Mouse (Mus musculus) forebrain, embryonic 14.5 days (tissue): Measurements from ENCODE around the gene 2610507B11Rik. TPM values are rescaled to one million over a fixed set of nuclear protein-coding genes. Genes with fewer than 3 reads are reported as not detected.
A peak's percentile ranks its signal among the peaks of the same experiment; 100 is the strongest.

Experiments used
- ATAC-seq: fragments of 200-750 bp; cut with Nextera tagmentation; 2 replicates; pipeline ENCODE4 v1.8.0; 2017; ENCODE audit warnings: mild to moderate bottlenecking, moderate library complexity
- DNase-seq: peaks from one replicate; pipeline ENCODE4 v3.0.0-alpha.2; 2015; ENCODE audit warnings: low spot score
- H3K27ac ChIP-seq: fragments of 300-500 bp; sonication (generic); 2 replicates; pipeline ENCODE4 v1.5.1; 2014; ENCODE audit warnings: low read depth, mild to moderate bottlenecking, control low read depth, low read length, moderate library complexity
- H3K27me3 ChIP-seq: fragments of 300-500 bp; sonication (generic); replicated peaks from 2 replicates; pipeline ENCODE4 v1.6.1; 2014; ENCODE audit warnings: low read length, control low read depth, mixed read lengths; ENCODE audit not compliant: control insufficient read depth, insufficient read depth
- H3K36me3 ChIP-seq: fragments of 300-500 bp; sonication (generic); 2 replicates; pipeline ENCODE4 v1.6.1; 2014; ENCODE audit warnings: low read length, control low read depth; ENCODE audit not compliant: control insufficient read depth, insufficient read depth
- H3K4me1 ChIP-seq: fragments of 300-500 bp; sonication (generic); 2 replicates; pipeline ENCODE4 v1.6.1; 2014; ENCODE audit warnings: antibody characterized with exemption, low read length, control low read depth; ENCODE audit not compliant: control insufficient read depth, insufficient read depth
- H3K4me2 ChIP-seq: fragments of 300-500 bp; sonication (generic); 2 replicates; pipeline ENCODE4 v1.6.1; 2014; ENCODE audit warnings: mild to moderate bottlenecking, control low read depth, low read length
- H3K4me3 ChIP-seq: fragments of 300-500 bp; sonication (generic); 2 replicates; pipeline ENCODE4 v1.5.1; 2014; ENCODE audit warnings: low read depth, low read length, control low read depth
- H3K9ac ChIP-seq: fragments of 300-500 bp; sonication (generic); 2 replicates; pipeline ENCODE4 v1.6.1; 2014; ENCODE audit warnings: mild to moderate bottlenecking, low read length, control low read depth, moderate library complexity
- H3K9me3 ChIP-seq: fragments of 300-500 bp; sonication (generic); replicated peaks from 2 replicates; pipeline ENCODE4 v1.6.1; 2016; ENCODE audit warnings: low read length, control low read depth, mixed read lengths; ENCODE audit not compliant: control insufficient read depth
- WGBS: fragments of 180-500 bp; shearing (Covaris S2); extraction: QIAGEN DNeasy Blood & Tissue Kit; methylation state at CpG from one replicate; pipeline ENCODE4 v1.1.7; 2014; 5-methylcytosine and 5-hydroxymethylcytosine counted together
- polyA plus RNA-seq: library from polyadenylated mRNA; unstranded; fragments of >200 nt; fragmentation: Nextera tagmentation; extraction: Ambion mirVana; gene quantifications from 2 replicates; pipeline ENCODE4 v1.2.1, GENCODE M21; 2014

2610507B11Rik gene
- polyA plus RNA-seq, 1 experiment from 2014 or later = 49.4 TPM

GRCm38 (mm10) chr11:78310861-78311511, 49.4 kb downstream of the 2610507B11Rik start:
- no peak overlapping the region for H3K27ac ChIP-seq
- no peak overlapping the region for H3K4me2 ChIP-seq
- peaks cover 71% of the 10 kb centered on the region for H3K36me3 ChIP-seq
- no peaks in the 10 kb centered on the region for H3K27me3 ChIP-seq
- no peaks in the 10 kb centered on the region for H3K4me1 ChIP-seq
- no peaks in the 10 kb centered on the region for H3K9me3 ChIP-seq
- no peak overlapping the region for H3K4me3 ChIP-seq
- ATAC-seq (no peak), DNase-seq (no peak)
- H3K9ac ChIP-seq = no peak overlapping the region
- WGBS = 92% methylated on average over 8 of the region's 8 CpGs

- ATAC-seq = no peak
- no peak for DNase-seq
- Histone ChIP-seq H3K9me3 (no peaks in the 10 kb centered on the region), H3K9ac (no peak overlapping the region), H3K27me3 (no peaks in the 10 kb centered on the region), H3K4me2 (no peak overlapping the region), H3K27ac (no peak overlapping the region), H3K36me3 (peaks cover 82% of the 10 kb centered on the region), H3K4me3 (no peak overlapping the region), H3K4me1 (no peaks in the 10 kb centered on the region)
- 100% methylated on average over 2 of the region's 2 CpGs for WGBS
These were observed 52.1 kb downstream of the 2610507B11Rik start for GRCm38 (mm10) chr11:78313662-78314061.

- no peak for ATAC-seq
- Histone ChIP-seq H3K27me3 (no peaks in the 10 kb centered on the region), H3K36me3 (peaks cover 79% of the 10 kb centered on the region), H3K4me2 (no peak overlapping the region), H3K4me3 (no peak overlapping the region), H3K9ac (no peak overlapping the region), H3K9me3 (no peaks in the 10 kb centered on the region), H3K4me1 (peaks cover 10% of the 10 kb centered on the region), H3K27ac (peak overlapping the region; percentile 39; the same call in 1 of the 2 replicates)
- peak; percentile 62 for DNase-seq
- 27% methylated on average over 2 of the region's 2 CpGs for WGBS
These were observed 56.9 kb downstream of the 2610507B11Rik start for GRCm38 (mm10) chr11:78318411-78318810.

- H3K4me3 ChIP-seq = no peak overlapping the region
- peaks cover 52% of the 10 kb centered on the region for H3K36me3 ChIP-seq
- DNase-seq (peak; percentile 80), ATAC-seq (peak; percentile 78)
- no peaks in the 10 kb centered on the region for H3K27me3 ChIP-seq
- H3K4me2 ChIP-seq = peak overlapping the region; percentile 46
- WGBS = 10% methylated on average over 2 of the region's 2 CpGs
- peaks cover 10% of the 10 kb centered on the region for H3K4me1 ChIP-seq
- no peaks in the 10 kb centered on the region for H3K9me3 ChIP-seq
- no peak overlapping the region for H3K9ac ChIP-seq
- peak overlapping the region; percentile 81 for H3K27ac ChIP-seq
These were observed 60.7 kb downstream of the 2610507B11Rik start for GRCm38 (mm10) chr11:78322076-78322831.

- Histone ChIP-seq H3K27ac (peak within 1 kb of the TSS; percentile 81), H3K9ac (peak within 1 kb of the TSS; percentile 47; the same call in 1 of the 2 replicates), H3K4me1 (peaks cover 10% of the 10 kb centered on the region), H3K36me3 (peaks cover 46% of the 10 kb centered on the region), H3K27me3 (no peaks in the 10 kb centered on the region), H3K4me2 (peak within 1 kb of the TSS; percentile 46), H3K4me3 (peak within 1 kb of the TSS; percentile 21), H3K9me3 (no peaks in the 10 kb centered on the region)
- 3% methylated on average over 15 of the region's 15 CpGs for WGBS
- ATAC-seq = peak; percentile 86
- DNase-seq = peak; percentile 90
These were observed 61.3 kb downstream of the 2610507B11Rik start, which contains the start of gene Aldoc for GRCm38 (mm10) chr11:78322860-78323259. Aldoc (plus strand) TSS chr11:78322968.

GRCm38 (mm10) chr11:78324000-78324785, 62.6 kb downstream of the 2610507B11Rik start:
- Histone ChIP-seq H3K4me1 (peaks cover 13% of the 10 kb centered on the region), H3K4me2 (peak overlapping the region; percentile 46)
- 60% methylated on average over 15 of the region's 15 CpGs for WGBS

GRCm38 (mm10) chr11:78324965-78325364, 63.4 kb downstream of the 2610507B11Rik start:
- ATAC-seq (no peak), DNase-seq (no peak)
- no peaks in the 10 kb centered on the region for H3K9me3 ChIP-seq
- H3K4me2 ChIP-seq = peak overlapping the region; percentile 46
- H3K4me1 ChIP-seq = peaks cover 15% of the 10 kb centered on the region
- H3K27me3 ChIP-seq = no peaks in the 10 kb centered on the region
- no peak overlapping the region for H3K9ac ChIP-seq
- no peak overlapping the region; the same call in 1 of the 2 replicates for H3K27ac ChIP-seq
- peaks cover 25% of the 10 kb centered on the region for H3K36me3 ChIP-seq
- 87% methylated on average over 12 of the region's 12 CpGs for WGBS
- H3K4me3 ChIP-seq = peak overlapping the region; percentile 21; the same call in 1 of the 2 replicates

More at GRCm38 (mm10) chr11:78324000-78324785, 62.6 kb downstream of the 2610507B11Rik start:
- peaks cover 32% of the 10 kb centered on the region for H3K36me3 ChIP-seq
- H3K9ac ChIP-seq = no peak overlapping the region
- ATAC-seq (no peak), DNase-seq (peak; percentile 82)
- no peaks in the 10 kb centered on the region for H3K27me3 ChIP-seq
- H3K27ac ChIP-seq = peak overlapping the region; percentile 81; the same call in 1 of the 2 replicates
- peak overlapping the region; percentile 21 for H3K4me3 ChIP-seq
- no peaks in the 10 kb centered on the region for H3K9me3 ChIP-seq

GRCm38 (mm10) chr11:78327215-78327614, 65.7 kb downstream of the 2610507B11Rik start:
- WGBS = 94% methylated on average over 4 of the region's 4 CpGs
- no peak overlapping the region for H3K4me2 ChIP-seq
- H3K4me1 ChIP-seq = peaks cover 13% of the 10 kb centered on the region
- no peak overlapping the region for H3K27ac ChIP-seq
- peaks cover 4% of the 10 kb centered on the region for H3K36me3 ChIP-seq
- H3K27me3 ChIP-seq = no peaks in the 10 kb centered on the region
- H3K4me3 ChIP-seq = no peak overlapping the region
- DNase-seq = no peak
- ATAC-seq = no peak
- H3K9me3 ChIP-seq = no peaks in the 10 kb centered on the region
- H3K9ac ChIP-seq = no peak overlapping the region
